Mouse (Mus musculus): ENCODE measurements around the gene Fam19a3.

GRCm38 (mm10) chr3:104785284-104785683, 3.6 kb upstream of the Fam19a3 start:
- TF ChIP-seq CTCF (IDR thresholded peaks at IDR 0.05; ENCODE audit: borderline replicate concordance, control insufficient read depth, extremely low read depth, insufficient read depth, low read length, poor library complexity): no peak
- TF ChIP-seq POLR2A (IDR thresholded peaks at IDR 0.05; ENCODE audit: control insufficient read depth, extremely low read depth, insufficient read depth, low read length, poor library complexity): no peak

All from thymus, adult 2 months (tissue).